Mouse (Mus musculus): ENCODE measurements around the gene Crlf1. TPM values are rescaled to one million over a fixed set of nuclear protein-coding genes. Genes with fewer than 3 reads are reported as not detected.

Crlf1 gene
- polyA plus RNA-seq, 1 experiment = 2.1 TPM

DNA sequence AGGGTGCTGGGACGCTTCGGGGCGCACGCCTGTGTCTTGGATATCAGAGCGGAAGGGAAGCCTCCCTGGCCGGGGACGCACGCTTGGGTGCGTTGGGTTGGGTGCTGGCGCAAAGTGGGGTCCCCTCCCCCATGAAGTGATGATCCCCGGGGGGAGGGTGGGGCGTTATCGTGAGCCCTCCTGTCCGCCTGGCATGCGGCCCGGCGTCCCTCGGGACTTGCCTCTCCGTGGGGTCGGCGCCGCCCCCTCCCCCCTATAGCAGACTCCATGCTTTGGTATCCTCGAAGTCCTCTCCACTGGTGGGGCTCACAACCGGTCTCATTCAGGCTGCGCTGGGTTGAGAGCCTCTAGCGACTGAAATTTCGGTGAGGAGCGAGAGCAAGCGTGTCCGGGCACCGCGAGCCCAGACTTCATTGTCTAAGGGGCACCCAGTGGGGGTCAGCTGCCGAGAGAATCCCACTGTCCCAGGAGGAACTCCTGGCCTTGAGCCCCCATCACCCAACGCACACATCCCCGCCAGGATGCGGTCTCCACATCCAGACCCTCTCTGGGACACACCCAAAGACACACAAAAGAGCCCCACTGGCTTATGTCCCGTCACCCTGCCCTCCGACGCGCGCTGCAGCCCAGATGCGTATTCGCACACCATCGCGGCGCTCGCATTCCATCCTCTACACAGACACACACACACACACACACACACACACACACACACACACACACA is 896 bp downstream of the Crlf1 start:
- no peak overlapping the region for H3K4me3 ChIP-seq (ENCODE audit: insufficient read depth, low read length)
- TF ChIP-seq POLR2A (IDR thresholded peaks at IDR 0.05; ENCODE audit: extremely low read depth, insufficient read depth, low read length) (no peak), CTCF (IDR thresholded peaks at IDR 0.05; ENCODE audit: extremely low read depth, insufficient read depth, low read length) (no peak)
- no peaks in the 10 kb centered on the region for H3K4me1 ChIP-seq (ENCODE audit: control insufficient read depth, insufficient read depth, low read length)
- H3K27ac ChIP-seq (ENCODE audit: insufficient read depth, low read length) = no peak overlapping the region

DNA sequence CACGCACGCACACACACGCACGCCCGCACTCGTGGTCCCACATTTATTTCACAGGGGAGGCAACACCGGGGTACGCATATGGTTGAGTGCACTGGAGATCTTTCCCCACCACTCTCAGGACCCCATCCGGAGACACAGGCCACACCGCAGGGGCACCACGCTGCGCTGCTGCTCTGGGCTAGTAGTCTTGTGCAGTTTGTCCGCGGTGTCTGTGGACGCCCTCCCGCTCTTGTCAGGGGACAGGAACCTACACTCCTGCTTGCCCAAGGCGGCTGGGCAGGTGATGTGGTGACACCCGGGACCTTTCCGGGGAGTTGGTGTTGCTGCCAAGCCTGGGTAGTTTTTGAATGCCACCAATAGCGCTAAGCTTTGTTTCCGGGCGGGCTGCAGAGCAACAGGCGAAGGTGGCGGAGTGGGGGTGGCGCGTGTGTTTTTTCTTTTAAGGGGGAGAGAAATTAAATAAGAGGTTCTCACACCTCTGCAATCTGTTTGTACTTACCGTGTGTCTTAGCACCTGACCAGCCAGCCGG is 1.5 kb downstream of the Crlf1 start:
- H3K4me3 ChIP-seq (ENCODE audit: insufficient read depth, low read length) = no peak overlapping the region
- H3K27ac ChIP-seq (ENCODE audit: insufficient read depth, low read length) = no peak overlapping the region
- no peak for TF ChIP-seq POLR2A (IDR thresholded peaks at IDR 0.05; ENCODE audit: extremely low read depth, insufficient read depth, low read length)
- TF ChIP-seq CTCF (IDR thresholded peaks at IDR 0.05; ENCODE audit: extremely low read depth, insufficient read depth, low read length) = no peak
- no peaks in the 10 kb centered on the region for H3K4me1 ChIP-seq (ENCODE audit: control insufficient read depth, insufficient read depth, low read length)

DNA sequence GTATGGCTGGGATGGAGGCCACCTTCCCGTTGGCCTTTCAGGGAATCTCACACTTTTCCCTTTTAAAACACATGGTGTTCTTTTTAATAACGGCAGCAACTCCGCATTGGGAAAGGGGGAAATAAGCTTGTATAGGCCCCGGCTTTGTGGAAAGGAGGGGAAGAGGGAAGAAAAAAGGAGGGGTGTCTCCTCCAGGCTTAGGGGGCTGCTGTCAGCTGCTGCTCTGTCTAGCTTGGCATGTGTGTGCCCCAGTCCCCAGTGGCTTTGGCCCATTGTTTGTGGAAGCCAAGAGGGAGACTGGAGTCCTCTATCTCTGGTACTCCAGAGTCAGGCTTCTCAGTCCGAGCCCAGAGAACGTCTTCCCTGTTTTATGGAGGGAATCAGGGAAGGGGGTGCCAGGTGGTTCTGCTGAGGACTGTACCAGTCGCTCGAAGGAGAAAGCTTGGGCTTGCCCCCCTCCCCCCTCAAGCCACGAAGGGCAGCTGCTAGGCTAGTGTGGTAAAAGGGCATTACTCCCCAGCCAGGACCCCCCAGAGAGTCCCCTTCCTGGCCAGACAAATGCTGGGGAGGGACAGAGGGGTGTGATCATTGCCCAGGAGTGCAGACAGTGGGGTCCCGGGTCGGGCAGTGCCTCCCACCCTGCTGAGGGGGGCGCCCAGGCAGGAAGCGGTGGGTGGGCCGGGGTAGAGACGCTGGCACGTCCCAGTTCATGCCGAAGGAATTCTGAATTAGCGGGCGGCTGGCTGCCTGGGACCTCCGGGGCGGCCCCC is 2.2 kb downstream of the Crlf1 start:
- no peak overlapping the region for H3K27ac ChIP-seq (ENCODE audit: insufficient read depth, low read length)
- TF ChIP-seq CTCF (IDR thresholded peaks at IDR 0.05; ENCODE audit: extremely low read depth, insufficient read depth, low read length) = no peak

DNA sequence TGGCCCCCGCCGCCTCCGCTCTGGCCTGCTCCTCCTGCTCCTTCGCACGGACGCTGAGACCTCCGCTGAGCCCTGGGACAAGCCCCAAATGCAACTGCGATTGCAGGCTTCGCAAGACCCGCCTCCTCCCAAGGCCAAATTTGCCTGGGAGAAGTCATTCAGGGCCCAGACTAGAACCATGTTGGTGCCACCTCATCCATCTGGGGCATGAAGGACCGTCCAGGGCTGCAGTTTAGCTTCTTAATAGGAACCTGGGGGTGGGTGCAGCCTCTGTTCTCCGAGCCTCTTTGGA is 2.8 kb downstream of the Crlf1 start:
- Histone ChIP-seq H3K4me3 (ENCODE audit: insufficient read depth, low read length) (no peak overlapping the region), H3K27ac (ENCODE audit: insufficient read depth, low read length) (no peak overlapping the region), H3K4me1 (ENCODE audit: control insufficient read depth, insufficient read depth, low read length) (no peaks in the 10 kb centered on the region)
- TF ChIP-seq CTCF (IDR thresholded peaks at IDR 0.05; ENCODE audit: extremely low read depth, insufficient read depth, low read length) = no peak
- TF ChIP-seq POLR2A (IDR thresholded peaks at IDR 0.05; ENCODE audit: extremely low read depth, insufficient read depth, low read length) = no peak

More for the DNA sequence above, 2.2 kb downstream of the Crlf1 start:
- H3K4me1 ChIP-seq (ENCODE audit: control insufficient read depth, insufficient read depth, low read length) = no peaks in the 10 kb centered on the region
- no peak overlapping the region for H3K4me3 ChIP-seq (ENCODE audit: insufficient read depth, low read length)

DNA sequence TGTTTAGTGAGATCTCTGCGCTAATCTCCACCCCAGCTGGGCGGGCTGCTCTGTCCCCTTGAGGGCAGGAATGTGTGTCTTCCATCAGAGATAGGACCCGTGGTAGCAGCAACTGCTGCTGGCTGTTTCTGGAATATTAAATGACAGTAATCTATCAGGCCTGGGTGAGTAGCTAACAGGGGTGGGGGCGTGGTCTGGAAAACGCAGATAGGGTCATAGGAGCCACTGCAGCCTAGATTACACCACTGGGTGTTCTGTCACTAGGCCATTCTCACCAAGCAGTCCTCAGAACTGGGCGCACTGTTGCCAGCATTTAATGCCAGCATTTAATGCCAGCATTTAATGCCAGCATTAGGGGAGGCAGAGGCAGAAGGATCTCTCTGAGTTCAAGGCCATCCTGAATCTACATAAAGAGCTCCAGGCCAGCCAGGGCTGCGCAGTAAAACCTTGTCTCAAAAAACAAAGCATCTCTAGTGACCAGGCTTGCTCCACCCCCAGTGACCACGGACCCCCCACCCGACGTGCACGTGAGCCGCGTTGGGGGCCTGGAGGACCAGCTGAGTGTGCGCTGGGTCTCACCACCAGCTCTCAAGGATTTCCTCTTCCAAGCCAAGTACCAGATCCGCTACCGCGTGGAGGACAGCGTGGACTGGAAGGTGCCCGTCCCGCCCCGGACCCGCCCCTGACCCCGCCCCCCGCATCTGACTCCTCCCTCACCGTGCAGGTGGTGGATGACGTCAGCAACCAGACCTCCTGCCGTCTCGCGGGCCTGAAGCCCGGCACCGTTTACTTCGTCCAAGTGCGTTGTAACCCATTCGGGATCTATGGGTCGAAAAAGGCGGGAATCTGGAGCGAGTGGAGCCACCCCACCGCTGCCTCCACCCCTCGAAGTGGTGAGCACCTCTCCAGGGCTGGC is 7.7 kb downstream of the Crlf1 start:
- Histone ChIP-seq H3K27ac (ENCODE audit: insufficient read depth, low read length) (no peak overlapping the region), H3K4me1 (ENCODE audit: control insufficient read depth, insufficient read depth, low read length) (no peaks in the 10 kb centered on the region; the same call in 1 of the 2 replicates), H3K4me3 (ENCODE audit: insufficient read depth, low read length) (no peak overlapping the region)
- no peak for TF ChIP-seq POLR2A (IDR thresholded peaks at IDR 0.05; ENCODE audit: extremely low read depth, insufficient read depth, low read length)

DNA sequence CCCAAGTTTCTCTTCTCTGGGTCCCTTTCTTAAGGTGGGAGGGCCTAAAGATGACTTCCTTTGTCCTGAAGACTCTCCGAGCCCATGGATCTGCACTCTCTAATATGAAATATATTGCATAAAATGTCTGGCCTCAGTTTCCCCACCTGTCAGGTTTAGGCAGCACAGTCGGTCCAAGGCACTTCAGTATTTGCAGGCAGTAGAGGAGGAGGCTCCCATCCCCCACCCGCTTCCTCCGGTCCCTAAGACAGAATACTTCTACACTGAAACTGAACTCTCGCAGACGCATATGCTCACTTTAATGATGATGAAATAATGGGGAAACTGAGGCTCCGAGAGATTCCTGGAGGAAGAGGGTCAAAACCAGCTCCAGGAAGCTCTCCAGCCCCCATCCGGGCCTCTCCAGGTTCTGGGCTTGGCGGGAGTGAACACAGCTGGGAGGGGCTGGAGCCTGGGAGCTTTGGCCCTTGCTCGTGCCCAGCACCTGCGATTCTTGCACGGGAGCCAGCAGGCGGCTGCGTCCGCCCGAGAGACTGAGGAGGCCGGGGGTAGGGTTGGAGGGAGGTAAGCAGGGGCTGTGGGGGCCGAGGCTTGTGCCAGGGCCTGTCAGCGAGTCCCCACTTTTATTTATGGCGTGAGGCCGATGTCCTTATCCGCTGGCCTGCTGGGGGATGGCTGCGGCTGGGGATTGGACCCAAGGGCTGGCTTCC is 9.0 kb downstream of the Crlf1 start:
- Histone ChIP-seq H3K4me3 (ENCODE audit: insufficient read depth, low read length) (no peak overlapping the region), H3K4me1 (ENCODE audit: control insufficient read depth, insufficient read depth, low read length) (no peaks in the 10 kb centered on the region; the same call in 1 of the 2 replicates), H3K27ac (ENCODE audit: insufficient read depth, low read length) (no peak overlapping the region)
- no peak for TF ChIP-seq CTCF (IDR thresholded peaks at IDR 0.05; ENCODE audit: extremely low read depth, insufficient read depth, low read length)

DNA sequence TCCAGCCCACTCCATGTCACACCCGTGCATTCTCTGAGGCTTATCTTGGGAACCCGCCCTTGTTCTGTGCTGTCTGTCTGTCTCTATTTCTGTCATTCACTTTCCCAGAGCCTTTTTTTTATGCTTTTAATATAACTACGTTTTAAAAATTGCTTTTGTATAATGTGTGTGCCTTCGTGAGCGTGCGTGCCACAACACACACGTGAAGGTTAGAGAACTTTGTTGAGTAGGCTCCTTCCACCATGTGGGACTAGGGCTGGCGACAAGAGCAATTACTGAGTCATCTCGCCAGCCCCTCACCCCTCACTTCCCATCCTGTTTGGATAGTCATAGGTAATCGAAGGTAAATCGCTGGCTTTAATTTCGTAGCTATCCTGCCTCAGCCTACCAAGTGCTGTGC is 9.6 kb downstream of the Crlf1 start:
- Histone ChIP-seq H3K4me1 (ENCODE audit: control insufficient read depth, insufficient read depth, low read length) (no peaks in the 10 kb centered on the region; the same call in 1 of the 2 replicates), H3K4me3 (ENCODE audit: insufficient read depth, low read length) (no peak overlapping the region), H3K27ac (ENCODE audit: insufficient read depth, low read length) (no peak overlapping the region)
- no peak for TF ChIP-seq CTCF (IDR thresholded peaks at IDR 0.05; ENCODE audit: extremely low read depth, insufficient read depth, low read length)
- TF ChIP-seq POLR2A (IDR thresholded peaks at IDR 0.05; ENCODE audit: extremely low read depth, insufficient read depth, low read length) = no peak

DNA sequence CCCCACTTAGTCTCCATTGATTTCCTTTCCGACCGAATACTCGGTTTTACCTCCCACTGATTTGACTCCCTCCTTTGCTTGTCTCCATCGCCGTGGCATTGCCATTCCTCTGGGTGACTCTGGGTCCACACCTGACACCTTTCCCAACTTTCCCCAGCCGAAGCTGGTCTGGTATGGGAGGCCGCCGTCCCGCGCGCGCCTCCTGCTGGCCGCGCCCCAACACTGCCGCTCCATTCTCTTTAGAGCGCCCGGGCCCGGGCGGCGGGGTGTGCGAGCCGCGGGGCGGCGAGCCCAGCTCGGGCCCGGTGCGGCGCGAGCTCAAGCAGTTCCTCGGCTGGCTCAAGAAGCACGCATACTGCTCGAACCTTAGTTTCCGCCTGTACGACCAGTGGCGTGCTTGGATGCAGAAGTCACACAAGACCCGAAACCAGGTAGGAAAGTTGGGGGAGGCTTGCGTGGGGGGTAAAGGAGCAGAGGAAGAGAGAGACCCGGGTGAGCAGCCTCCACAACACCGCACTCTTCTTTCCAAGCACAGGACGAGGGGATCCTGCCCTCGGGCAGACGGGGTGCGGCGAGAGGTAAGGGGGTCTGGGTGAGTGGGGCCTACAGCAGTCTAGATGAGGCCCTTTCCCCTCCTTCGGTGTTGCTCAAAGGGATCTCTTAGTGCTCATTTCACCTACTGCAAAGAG is 10.2 kb downstream of the Crlf1 start:
- H3K4me3 ChIP-seq (ENCODE audit: insufficient read depth, low read length) = no peak overlapping the region
- no peak overlapping the region for H3K27ac ChIP-seq (ENCODE audit: insufficient read depth, low read length)
- no peaks in the 10 kb centered on the region; the same call in 1 of the 2 replicates for H3K4me1 ChIP-seq (ENCODE audit: control insufficient read depth, insufficient read depth, low read length)
- TF ChIP-seq CTCF (IDR thresholded peaks at IDR 0.05; ENCODE audit: extremely low read depth, insufficient read depth, low read length) (peak; percentile 41; the same call in 1 of the 2 replicates), POLR2A (IDR thresholded peaks at IDR 0.05; ENCODE audit: extremely low read depth, insufficient read depth, low read length) (no peak)
